Mouse (Mus musculus): Measurements from ENCODE around the gene Mdk. TPM values are rescaled to one million over a fixed set of nuclear protein-coding genes. Genes with fewer than 3 reads are reported as not detected.

Gene Mdk
- polyA plus RNA-seq, 1 experiment, result 5.9 TPM

GRCm38 (mm10) chr2:91934016-91934415 is 1.9 kb upstream of the Mdk start:
- Histone ChIP-seq H3K27ac (ENCODE audit: insufficient read depth, low read depth, low read length) (no peak overlapping the region), H3K4me1 (ENCODE audit: control insufficient read depth, insufficient read depth, insufficient read length, low read length) (peaks cover 34% of the 10 kb centered on the region), H3K27me3 (ENCODE audit: control insufficient read depth, insufficient read depth, low read length) (no peaks in the 10 kb centered on the region), H3K36me3 (ENCODE audit: control insufficient read depth, insufficient read depth, low read length) (peaks cover 65% of the 10 kb centered on the region), H3K4me3 (ENCODE audit: low read depth, low read length) (no peak overlapping the region)
- TF ChIP-seq POLR2A (IDR thresholded peaks at IDR 0.05; ENCODE audit: low read depth, low read length), result no peak
- no peak for TF ChIP-seq CTCF (IDR thresholded peaks at IDR 0.05; ENCODE audit: extremely low read depth, insufficient read length, insufficient replicate concordance, low read depth, low read length)
- 59% methylated on average over 8 of the region's 8 CpGs for WGBS

GRCm38 (mm10) chr2:91933471-91933870 is 1.4 kb upstream of the Mdk start:
- Histone ChIP-seq H3K27me3 (ENCODE audit: control insufficient read depth, insufficient read depth, low read length) (no peaks in the 10 kb centered on the region), H3K4me1 (ENCODE audit: control insufficient read depth, insufficient read depth, insufficient read length, low read length) (peaks cover 30% of the 10 kb centered on the region), H3K4me3 (ENCODE audit: low read depth, low read length) (no peak overlapping the region), H3K27ac (ENCODE audit: insufficient read depth, low read depth, low read length) (no peak overlapping the region), H3K36me3 (ENCODE audit: control insufficient read depth, insufficient read depth, low read length) (peaks cover 60% of the 10 kb centered on the region)
- 76% methylated on average over 9 of the region's 9 CpGs for WGBS
- TF ChIP-seq POLR2A (IDR thresholded peaks at IDR 0.05; ENCODE audit: low read depth, low read length) (no peak), CTCF (IDR thresholded peaks at IDR 0.05; ENCODE audit: extremely low read depth, insufficient read length, insufficient replicate concordance, low read depth, low read length) (no peak)

- 17% methylated on average over 6 of the region's 6 CpGs for WGBS
- Histone ChIP-seq H3K27ac (ENCODE audit: insufficient read depth, low read depth, low read length) (no peak overlapping the region), H3K4me3 (ENCODE audit: low read depth, low read length) (no peak overlapping the region), H3K36me3 (ENCODE audit: control insufficient read depth, insufficient read depth, low read length) (peaks cover 53% of the 10 kb centered on the region), H3K27me3 (ENCODE audit: control insufficient read depth, insufficient read depth, low read length) (no peaks in the 10 kb centered on the region), H3K4me1 (ENCODE audit: control insufficient read depth, insufficient read depth, insufficient read length, low read length) (peaks cover 34% of the 10 kb centered on the region)
- no peak for TF ChIP-seq POLR2A (IDR thresholded peaks at IDR 0.05; ENCODE audit: low read depth, low read length)
- TF ChIP-seq CTCF (IDR thresholded peaks at IDR 0.05; ENCODE audit: extremely low read depth, insufficient read length, insufficient replicate concordance, low read depth, low read length), result no peak
Measured at GRCm38 (mm10) chr2:91932737-91933350, 747 bp upstream of the Mdk start.

GRCm38 (mm10) chr2:91931328-91932159 is 553 bp downstream of the Mdk start:
- 39% methylated on average over 50 of the region's 50 CpGs for WGBS
- TF ChIP-seq POLR2A (IDR thresholded peaks at IDR 0.05; ENCODE audit: low read depth, low read length) (0 out of 2 replicates have a peak, but pooled peaks have one; percentile 10), CTCF (IDR thresholded peaks at IDR 0.05; ENCODE audit: extremely low read depth, insufficient read length, insufficient replicate concordance, low read depth, low read length) (no peak)
- H3K4me3 ChIP-seq (ENCODE audit: low read depth, low read length), result peak overlapping the region; percentile 43
- peaks cover 40% of the 10 kb centered on the region for H3K36me3 ChIP-seq (ENCODE audit: control insufficient read depth, insufficient read depth, low read length)
- H3K27me3 ChIP-seq (ENCODE audit: control insufficient read depth, insufficient read depth, low read length), result no peaks in the 10 kb centered on the region
- H3K27ac ChIP-seq (ENCODE audit: insufficient read depth, low read depth, low read length), result no peak overlapping the region
- peaks cover 34% of the 10 kb centered on the region for H3K4me1 ChIP-seq (ENCODE audit: control insufficient read depth, insufficient read depth, insufficient read length, low read length)

- no peak overlapping the region for H3K27ac ChIP-seq (ENCODE audit: insufficient read depth, low read depth, low read length)
- WGBS, result 58% methylated on average over 23 of the region's 23 CpGs
- peak overlapping the region; percentile 43 for H3K4me3 ChIP-seq (ENCODE audit: low read depth, low read length)
Measured at GRCm38 (mm10) chr2:91930761-91931291, 1.3 kb downstream of the Mdk start.

GRCm38 (mm10) chr2:91929936-91930335 is 2.2 kb downstream of the Mdk start:
- TF ChIP-seq CTCF (IDR thresholded peaks at IDR 0.05; ENCODE audit: extremely low read depth, insufficient read length, insufficient replicate concordance, low read depth, low read length), result peak; percentile 72; the same call in 1 of the 2 replicates
- TF ChIP-seq POLR2A (IDR thresholded peaks at IDR 0.05; ENCODE audit: low read depth, low read length), result no peak
- no peaks in the 10 kb centered on the region for H3K27me3 ChIP-seq (ENCODE audit: control insufficient read depth, insufficient read depth, low read length)
- H3K27ac ChIP-seq (ENCODE audit: insufficient read depth, low read depth, low read length), result no peak overlapping the region
- H3K4me1 ChIP-seq (ENCODE audit: control insufficient read depth, insufficient read depth, insufficient read length, low read length), result peaks cover 34% of the 10 kb centered on the region
- H3K4me3 ChIP-seq (ENCODE audit: low read depth, low read length), result no peak overlapping the region
- 42% methylated on average over 12 of the region's 12 CpGs for WGBS
- peaks cover 24% of the 10 kb centered on the region for H3K36me3 ChIP-seq (ENCODE audit: control insufficient read depth, insufficient read depth, low read length)

More at GRCm38 (mm10) chr2:91930761-91931291, 1.3 kb downstream of the Mdk start:
- TF ChIP-seq CTCF (IDR thresholded peaks at IDR 0.05; ENCODE audit: extremely low read depth, insufficient read length, insufficient replicate concordance, low read depth, low read length) (no peak), POLR2A (IDR thresholded peaks at IDR 0.05; ENCODE audit: low read depth, low read length) (no peak)
- H3K36me3 ChIP-seq (ENCODE audit: control insufficient read depth, insufficient read depth, low read length), result peaks cover 33% of the 10 kb centered on the region
- H3K27me3 ChIP-seq (ENCODE audit: control insufficient read depth, insufficient read depth, low read length), result no peaks in the 10 kb centered on the region
- H3K4me1 ChIP-seq (ENCODE audit: control insufficient read depth, insufficient read depth, insufficient read length, low read length), result peaks cover 34% of the 10 kb centered on the region

GRCm38 (mm10) chr2:91929455-91929854 is 2.6 kb downstream of the Mdk start:
- WGBS, result 79% methylated on average over 3 of the region's 3 CpGs
- TF ChIP-seq CTCF (IDR thresholded peaks at IDR 0.05; ENCODE audit: extremely low read depth, insufficient read length, insufficient replicate concordance, low read depth, low read length), result no peak

More at GRCm38 (mm10) chr2:91929455-91929854, 2.6 kb downstream of the Mdk start:
- Histone ChIP-seq H3K27ac (ENCODE audit: insufficient read depth, low read depth, low read length) (no peak overlapping the region), H3K36me3 (ENCODE audit: control insufficient read depth, insufficient read depth, low read length) (peaks cover 19% of the 10 kb centered on the region), H3K4me1 (ENCODE audit: control insufficient read depth, insufficient read depth, insufficient read length, low read length) (peaks cover 31% of the 10 kb centered on the region), H3K4me3 (ENCODE audit: low read depth, low read length) (no peak overlapping the region), H3K27me3 (ENCODE audit: control insufficient read depth, insufficient read depth, low read length) (no peaks in the 10 kb centered on the region)

All from small intestine, adult 2 months (tissue).